Mouse (Mus musculus) midbrain, embryonic 13.5 days (tissue): ENCODE measurements around the gene Lrrtm3. TPM values are rescaled to one million over a fixed set of nuclear protein-coding genes. Genes with fewer than 3 reads are reported as not detected.
A peak's percentile ranks its signal among the peaks of the same experiment; 100 is the strongest.

Experiments
- ATAC-seq: fragments of 200-750 bp; cut with Nextera tagmentation; 2 replicates; pipeline ENCODE4 v1.8.0; 2017; ENCODE audit warnings: mild to moderate bottlenecking, moderate TSS enrichment, moderate library complexity
- H3K27ac ChIP-seq: fragments of 300-500 bp; sonication (generic); 2 replicates; pipeline ENCODE4 v1.5.1; 2015; ENCODE audit warnings: inconsistent platforms, mild to moderate bottlenecking, moderate library complexity
- H3K27me3 ChIP-seq: fragments of 300-500 bp; sonication (generic); 2 replicates; pipeline ENCODE4 v1.6.1; 2015; ENCODE audit warnings: mild to moderate bottlenecking, inconsistent platforms
- H3K36me3 ChIP-seq: fragments of 300-500 bp; sonication (generic); 2 replicates; pipeline ENCODE4 v1.6.1; 2015; ENCODE audit warnings: mild to moderate bottlenecking, inconsistent platforms
- H3K4me1 ChIP-seq: fragments of 300-500 bp; sonication (generic); replicated peaks from 2 replicates; pipeline ENCODE4 v1.6.1; 2015; ENCODE audit warnings: inconsistent platforms
- H3K4me2 ChIP-seq: fragments of 300-500 bp; sonication (generic); replicated peaks from 2 replicates; pipeline ENCODE4 v1.6.1; 2015; ENCODE audit warnings: moderate library complexity, mild to moderate bottlenecking, inconsistent platforms
- H3K4me3 ChIP-seq: fragments of 300-500 bp; sonication (generic); replicated peaks from 2 replicates; pipeline ENCODE4 v1.5.1; 2015; ENCODE audit warnings: mild to moderate bottlenecking, inconsistent platforms
- H3K9ac ChIP-seq: fragments of 300-500 bp; sonication (generic); replicated peaks from 2 replicates; pipeline ENCODE4 v1.6.1; 2015; ENCODE audit warnings: mild to moderate bottlenecking, inconsistent platforms
- H3K9me3 ChIP-seq: fragments of 300-500 bp; sonication (generic); 2 replicates; pipeline ENCODE4 v1.6.1; 2016; ENCODE audit warnings: mild to moderate bottlenecking, inconsistent platforms
- WGBS: fragments of 180-500 bp; shearing (Covaris S2); methylation state at CpG from one replicate; pipeline ENCODE4 v1.1.7; 2015; 5-methylcytosine and 5-hydroxymethylcytosine counted together
- polyA plus RNA-seq: library from polyadenylated mRNA; unstranded; fragments of >200 nt; fragmentation: Nextera tagmentation; extraction: Ambion mirVana; gene quantifications from 2 replicates; pipeline ENCODE4 v1.2.1, GENCODE M21; 2015

Lrrtm3 gene
- polyA plus RNA-seq, 1 experiment from 2014 or later: 17.3 TPM

DNA sequence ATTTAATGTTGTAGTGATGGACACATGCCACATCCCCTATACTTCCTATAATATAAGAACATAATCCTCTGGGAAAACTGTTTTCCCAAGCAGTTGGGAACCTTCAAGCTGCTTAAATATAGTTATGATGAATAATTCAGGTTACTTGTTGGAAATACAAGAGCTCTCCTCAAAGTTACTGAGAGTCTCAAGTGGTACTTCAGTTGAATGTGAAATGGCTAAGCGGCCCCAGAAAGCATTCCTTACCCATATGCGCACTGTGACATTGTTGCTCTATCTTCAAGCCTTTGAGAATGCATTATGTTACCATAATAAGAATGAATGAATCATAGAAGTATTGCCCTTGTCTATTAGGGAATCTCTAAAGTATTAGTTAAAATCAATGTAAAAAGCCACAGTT is 117.8 kb downstream of the Lrrtm3 start:
- ATAC-seq: no peak
- Histone ChIP-seq H3K27me3 (no peaks in the 10 kb centered on the region), H3K4me2 (no peak overlapping the region), H3K36me3 (no peaks in the 10 kb centered on the region), H3K9me3 (no peaks in the 10 kb centered on the region), H3K4me3 (no peak overlapping the region), H3K4me1 (peaks cover under 1% of the 10 kb centered on the region), H3K27ac (no peak overlapping the region), H3K9ac (no peak overlapping the region)
- 81% methylated on average over 2 of the region's 2 CpGs for WGBS

DNA sequence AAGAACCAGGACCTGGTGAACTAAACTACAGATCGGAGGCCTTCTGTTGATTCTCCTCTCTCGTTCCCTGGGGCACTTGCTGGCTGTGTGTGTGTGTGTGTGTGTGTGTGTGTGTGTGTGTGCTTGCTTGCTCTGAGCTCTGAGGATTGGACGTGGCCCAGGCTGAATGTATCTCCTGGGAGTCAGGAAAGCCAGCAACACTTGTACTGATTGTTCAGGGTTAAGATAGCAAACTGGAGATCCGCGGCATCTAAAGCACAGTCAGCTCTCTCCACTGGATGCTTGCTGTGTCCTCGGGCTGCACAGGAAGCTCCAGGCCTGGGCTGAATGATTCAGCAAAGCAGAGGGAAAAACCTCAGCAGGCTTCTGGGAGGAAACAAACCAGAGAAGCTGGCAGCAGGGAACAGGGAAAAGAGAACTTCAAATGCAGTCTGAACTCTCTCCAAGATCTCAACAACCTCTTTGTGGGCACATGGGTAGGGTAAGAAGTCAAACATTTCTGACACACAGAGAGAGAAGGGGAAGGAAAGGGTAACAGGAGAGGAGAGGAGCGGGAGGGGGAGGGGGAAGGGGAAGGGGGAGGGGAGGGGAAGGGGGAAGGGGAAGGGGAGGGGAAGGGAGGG is 135.7 kb downstream of the Lrrtm3 start:
- H3K27ac ChIP-seq: no peak overlapping the region
- 25% methylated on average over 6 of the region's 7 CpGs for WGBS
- 0 out of 2 replicates have a peak, but pooled peaks have one; percentile 34 for ATAC-seq

DNA sequence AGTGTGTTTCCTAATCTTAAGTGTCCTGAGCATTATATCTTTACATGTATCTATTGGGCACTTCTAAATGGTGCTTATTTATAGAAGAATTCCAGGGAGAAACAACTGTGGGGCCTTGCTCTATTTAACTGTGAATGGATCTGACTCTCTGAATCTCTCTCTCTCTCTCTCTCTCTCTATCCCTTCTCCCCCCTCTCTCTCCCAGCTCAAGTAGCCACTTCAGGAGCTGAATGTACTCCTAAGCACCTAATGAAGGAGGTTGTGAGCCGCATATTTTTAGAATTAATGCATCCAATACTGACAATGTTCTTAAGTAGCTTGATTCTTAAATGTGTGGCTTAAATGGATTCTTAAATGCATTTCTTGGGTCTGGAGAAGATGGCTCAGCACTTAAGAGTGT is 138.6 kb downstream of the Lrrtm3 start:
- H3K4me1 ChIP-seq: peaks cover 4% of the 10 kb centered on the region; the same call in 1 of the 2 replicates
- no peaks in the 10 kb centered on the region for H3K9me3 ChIP-seq
- H3K36me3 ChIP-seq: no peaks in the 10 kb centered on the region
- H3K4me2 ChIP-seq: no peak overlapping the region
- WGBS: 95% methylated on average over 1 of the region's 1 CpGs
- ATAC-seq: no peak
- no peak overlapping the region for H3K9ac ChIP-seq
- no peak overlapping the region for H3K27ac ChIP-seq
- no peaks in the 10 kb centered on the region for H3K27me3 ChIP-seq
- H3K4me3 ChIP-seq: no peak overlapping the region

More for the DNA sequence above, 135.7 kb downstream of the Lrrtm3 start:
- Histone ChIP-seq H3K4me1 (peaks cover 4% of the 10 kb centered on the region; the same call in 1 of the 2 replicates), H3K9ac (no peak overlapping the region), H3K27me3 (no peaks in the 10 kb centered on the region), H3K4me2 (no peak overlapping the region), H3K36me3 (no peaks in the 10 kb centered on the region), H3K9me3 (no peaks in the 10 kb centered on the region), H3K4me3 (no peak overlapping the region)

DNA sequence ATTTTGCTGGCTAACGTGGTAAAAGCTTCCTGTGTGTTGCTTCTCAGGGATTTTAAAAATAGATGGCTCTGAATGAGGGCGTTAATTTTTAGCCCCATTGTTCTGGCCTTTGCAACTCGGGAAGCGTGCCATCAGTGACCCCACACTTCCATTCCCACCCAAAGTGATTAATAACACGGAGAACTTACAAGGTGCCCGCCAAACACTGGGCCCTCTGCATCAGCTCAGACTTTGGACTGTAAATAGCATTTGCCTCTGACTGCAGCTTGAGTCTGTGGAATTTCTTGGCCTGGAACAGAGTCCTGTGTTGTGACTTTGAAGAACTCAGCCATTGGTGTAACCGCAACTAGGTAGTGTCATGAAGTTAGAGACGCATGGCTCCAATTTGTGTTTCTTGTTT is 139.2 kb downstream of the Lrrtm3 start:
- no peak for ATAC-seq
- Histone ChIP-seq H3K4me2 (no peak overlapping the region), H3K4me3 (no peak overlapping the region), H3K9ac (no peak overlapping the region), H3K27me3 (no peaks in the 10 kb centered on the region), H3K9me3 (no peaks in the 10 kb centered on the region), H3K27ac (no peak overlapping the region), H3K36me3 (no peaks in the 10 kb centered on the region), H3K4me1 (peaks cover 4% of the 10 kb centered on the region; the same call in 1 of the 2 replicates)
- 76% methylated on average over 8 of the region's 8 CpGs for WGBS

DNA sequence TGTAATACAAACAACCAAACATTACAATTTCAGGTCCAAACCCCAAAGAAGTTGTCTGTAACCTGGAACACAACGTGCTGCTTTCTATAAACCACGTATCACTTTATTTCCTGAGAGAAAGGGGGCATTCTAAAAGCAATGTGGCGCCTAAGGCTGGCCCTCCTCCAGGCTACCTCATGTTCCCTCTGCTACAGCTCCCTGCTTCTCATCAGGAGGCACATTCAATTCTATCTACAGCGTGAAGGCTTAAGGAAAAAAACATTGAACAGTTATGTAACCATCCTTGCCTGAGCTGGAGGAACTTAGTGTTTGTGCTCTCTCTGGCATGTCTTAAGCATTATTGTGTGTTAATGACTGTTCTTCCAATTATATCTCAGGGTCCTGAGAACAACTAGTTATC is 142.8 kb downstream of the Lrrtm3 start:
- WGBS: 59% methylated on average over 4 of the region's 4 CpGs
- Histone ChIP-seq H3K27me3 (no peaks in the 10 kb centered on the region), H3K4me3 (no peak overlapping the region), H3K27ac (no peak overlapping the region), H3K9ac (no peak overlapping the region), H3K4me1 (no peaks in the 10 kb centered on the region), H3K9me3 (no peaks in the 10 kb centered on the region), H3K4me2 (no peak overlapping the region), H3K36me3 (no peaks in the 10 kb centered on the region)
- ATAC-seq: no peak

DNA sequence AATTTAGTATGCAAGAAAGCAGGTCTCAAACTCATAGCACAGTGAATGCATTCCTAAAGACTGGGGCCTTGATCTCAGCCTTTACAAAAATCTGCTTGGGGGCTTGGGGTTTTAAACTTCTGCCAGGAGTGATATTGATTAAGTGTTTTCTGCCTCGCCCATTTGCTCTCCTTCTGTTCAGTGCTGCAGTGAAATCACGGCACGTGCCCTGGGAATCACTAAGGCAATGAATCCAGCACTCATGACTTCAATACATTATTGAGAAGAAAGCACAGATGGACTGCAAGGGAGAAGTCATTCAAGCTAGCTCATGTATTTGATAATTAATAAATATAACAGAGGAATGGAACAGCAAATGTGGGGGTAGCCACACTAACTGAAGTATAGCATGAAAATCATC is 144.5 kb downstream of the Lrrtm3 start:
- Histone ChIP-seq H3K4me1 (no peaks in the 10 kb centered on the region), H3K27me3 (no peaks in the 10 kb centered on the region), H3K4me3 (no peak overlapping the region), H3K36me3 (no peaks in the 10 kb centered on the region), H3K4me2 (no peak overlapping the region), H3K27ac (no peak overlapping the region), H3K9ac (no peak overlapping the region), H3K9me3 (no peaks in the 10 kb centered on the region)
- WGBS: 78% methylated on average over 3 of the region's 3 CpGs
- ATAC-seq: no peak

DNA sequence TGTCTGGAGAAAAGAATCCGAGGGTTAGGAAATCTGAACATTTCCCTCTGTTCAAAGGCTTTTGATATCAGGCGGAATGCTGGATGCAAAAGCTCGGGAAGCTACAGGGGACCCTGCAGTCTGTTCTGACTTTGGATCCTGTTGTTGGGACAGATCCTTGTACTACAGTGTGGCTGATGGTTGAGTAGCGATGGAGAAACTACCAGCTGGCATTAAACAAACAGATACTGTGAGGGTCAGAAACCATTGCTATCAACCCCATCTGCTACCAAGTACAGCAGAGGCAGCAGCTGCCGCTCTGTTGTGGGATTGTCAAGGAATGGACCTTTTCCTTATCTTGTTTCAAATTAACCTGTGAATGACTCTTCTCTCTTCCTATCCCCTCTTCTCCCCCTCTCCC is 156.1 kb downstream of the Lrrtm3 start:
- Histone ChIP-seq H3K27me3 (no peaks in the 10 kb centered on the region), H3K4me3 (no peak overlapping the region), H3K9ac (no peak overlapping the region), H3K4me2 (no peak overlapping the region), H3K27ac (no peak overlapping the region), H3K9me3 (no peaks in the 10 kb centered on the region), H3K36me3 (no peaks in the 10 kb centered on the region), H3K4me1 (no peaks in the 10 kb centered on the region)
- 68% methylated on average over 5 of the region's 5 CpGs for WGBS
- no peak for ATAC-seq

DNA sequence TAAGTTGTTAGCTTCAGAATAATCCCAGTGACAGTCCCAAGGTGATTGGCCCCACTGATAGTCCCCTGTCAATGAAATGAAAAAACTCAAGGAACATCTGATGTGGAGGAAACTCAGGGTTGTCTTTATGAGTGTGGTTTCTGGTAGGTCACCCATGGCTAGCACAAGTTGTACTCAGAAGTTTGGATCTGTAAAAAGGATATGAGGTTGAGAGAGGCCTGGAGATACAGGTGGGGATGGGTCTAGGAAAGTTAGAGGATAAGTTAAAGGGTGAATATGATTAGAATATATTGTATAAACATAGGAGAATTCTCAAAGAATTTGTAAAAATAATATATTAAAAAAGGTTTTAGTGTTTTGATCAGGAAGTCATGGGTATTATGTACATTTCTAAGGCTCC is 162.7 kb downstream of the Lrrtm3 start, which contains the start of gene Gm10118:
Gene Gm10118, minus strand, starts transcription at position 101 of the 400 bp plus-strand sequence.
- no peak within 1 kb of the TSS for H3K4me2 ChIP-seq

DNA sequence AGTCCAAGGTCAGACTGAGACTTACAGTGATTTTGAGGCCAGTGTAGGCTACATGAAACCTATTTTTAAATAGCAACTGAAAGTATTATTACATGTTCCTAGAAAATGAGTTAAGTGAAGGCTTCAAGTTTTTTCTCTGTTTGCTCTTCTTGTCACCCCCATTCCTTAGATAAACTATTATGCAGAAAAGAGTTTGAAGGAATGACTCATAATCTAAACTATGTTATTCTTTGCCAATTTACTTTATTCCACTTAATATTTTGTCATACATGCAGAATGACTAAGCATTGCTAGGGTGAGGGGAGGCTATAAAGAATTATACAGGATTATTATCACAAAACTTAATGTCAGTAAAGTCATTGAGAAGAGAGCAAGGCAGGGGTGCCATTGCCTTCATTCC is 181.2 kb downstream of the Lrrtm3 start:
- Histone ChIP-seq H3K4me3 (no peak overlapping the region), H3K4me2 (no peak overlapping the region), H3K9ac (no peak overlapping the region), H3K4me1 (no peaks in the 10 kb centered on the region), H3K9me3 (no peaks in the 10 kb centered on the region), H3K36me3 (no peaks in the 10 kb centered on the region), H3K27ac (no peak overlapping the region), H3K27me3 (no peaks in the 10 kb centered on the region)
- ATAC-seq: no peak

More for the DNA sequence above, 162.7 kb downstream of the Lrrtm3 start, which contains the start of gene Gm10118:
- no peak for ATAC-seq
- H3K9me3 ChIP-seq: no peaks in the 10 kb centered on the region
- no peak within 1 kb of the TSS for H3K27ac ChIP-seq
- H3K27me3 ChIP-seq: no peaks in the 10 kb centered on the region
- H3K4me1 ChIP-seq: no peaks in the 10 kb centered on the region
- no peaks in the 10 kb centered on the region for H3K36me3 ChIP-seq
- H3K9ac ChIP-seq: no peak within 1 kb of the TSS
- H3K4me3 ChIP-seq: no peak within 1 kb of the TSS

DNA sequence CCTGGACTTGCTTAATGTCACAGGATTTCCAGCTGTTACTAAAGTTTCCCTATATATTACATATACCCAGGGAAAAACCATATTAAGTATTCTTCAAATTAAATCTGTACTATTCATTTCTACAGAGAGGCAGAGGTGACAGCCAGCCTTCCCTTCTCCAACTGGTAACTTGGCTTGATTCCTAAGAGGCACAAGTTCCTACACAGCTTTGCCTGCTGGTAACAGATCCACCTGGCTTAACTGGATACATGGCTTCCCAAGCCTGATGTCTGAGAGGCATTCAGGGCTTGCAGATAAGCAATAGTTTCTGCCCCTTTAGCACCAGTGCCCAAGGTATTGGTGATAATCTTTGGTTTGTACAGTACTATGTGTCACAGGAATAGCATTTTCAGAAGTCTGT is 190.2 kb downstream of the Lrrtm3 start:
- ATAC-seq: no peak
- Histone ChIP-seq H3K9ac (no peak overlapping the region), H3K36me3 (no peaks in the 10 kb centered on the region), H3K27me3 (no peaks in the 10 kb centered on the region), H3K4me2 (no peak overlapping the region), H3K4me1 (no peaks in the 10 kb centered on the region), H3K9me3 (no peaks in the 10 kb centered on the region), H3K27ac (no peak overlapping the region), H3K4me3 (no peak overlapping the region)

DNA sequence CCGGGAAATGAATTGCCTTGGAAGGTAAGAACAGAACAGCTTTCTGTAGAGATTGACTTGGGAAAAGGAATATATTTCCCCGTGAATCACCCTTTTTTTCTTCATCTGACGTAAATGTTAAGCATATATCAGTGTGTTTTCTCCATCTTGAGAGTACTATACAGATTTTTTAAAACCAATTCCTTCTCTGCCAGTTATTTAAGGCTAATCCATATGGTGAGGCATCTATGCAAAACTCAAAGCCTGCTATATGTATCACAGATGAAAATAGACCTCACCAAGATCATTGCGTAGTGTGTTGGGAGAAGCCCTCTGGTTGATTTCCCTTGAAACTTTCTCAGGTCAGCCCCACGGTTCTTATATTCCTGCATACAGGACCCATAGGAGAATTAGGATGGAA is 195.5 kb downstream of the Lrrtm3 start:
- H3K4me2 ChIP-seq: no peak overlapping the region
- WGBS: 90% methylated on average over 5 of the region's 5 CpGs
- H3K27ac ChIP-seq: no peak overlapping the region
- no peaks in the 10 kb centered on the region for H3K36me3 ChIP-seq
- H3K27me3 ChIP-seq: no peaks in the 10 kb centered on the region
- no peak overlapping the region for H3K4me3 ChIP-seq
- H3K4me1 ChIP-seq: no peaks in the 10 kb centered on the region
- no peak overlapping the region for H3K9ac ChIP-seq
- no peaks in the 10 kb centered on the region for H3K9me3 ChIP-seq
- ATAC-seq: no peak

DNA sequence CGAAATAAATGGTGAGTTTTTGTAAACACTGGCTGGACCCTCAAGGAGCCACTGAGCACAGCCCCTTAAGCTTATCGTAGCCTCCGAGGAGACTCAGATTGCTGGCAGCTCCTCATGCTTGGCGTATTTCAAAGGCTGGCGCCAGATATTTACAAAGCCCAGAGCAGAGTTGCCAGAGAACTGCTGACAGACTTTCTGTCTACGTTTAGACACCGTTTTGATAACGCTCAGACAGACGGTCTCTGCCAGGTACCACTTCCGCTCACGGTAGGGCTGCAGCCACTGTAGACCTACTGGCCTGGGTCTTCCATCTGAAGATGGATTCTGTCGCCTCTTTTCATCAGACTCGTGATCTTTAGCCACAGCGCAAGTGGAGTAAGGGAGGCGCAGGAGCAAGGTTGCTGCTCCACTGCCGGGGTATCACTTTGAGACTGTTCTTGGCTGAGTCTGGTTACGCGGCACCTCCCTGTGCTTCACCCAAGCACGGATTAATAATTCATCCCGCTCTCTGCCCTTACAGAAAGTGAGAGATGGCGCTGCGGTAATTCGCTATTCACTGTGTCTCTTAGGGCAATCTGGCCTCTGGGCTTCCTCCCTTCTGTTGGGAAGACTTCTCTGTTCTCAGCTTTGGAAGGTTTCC is 203.5 kb downstream of the Lrrtm3 start:
- no peak overlapping the region for H3K4me2 ChIP-seq

DNA sequence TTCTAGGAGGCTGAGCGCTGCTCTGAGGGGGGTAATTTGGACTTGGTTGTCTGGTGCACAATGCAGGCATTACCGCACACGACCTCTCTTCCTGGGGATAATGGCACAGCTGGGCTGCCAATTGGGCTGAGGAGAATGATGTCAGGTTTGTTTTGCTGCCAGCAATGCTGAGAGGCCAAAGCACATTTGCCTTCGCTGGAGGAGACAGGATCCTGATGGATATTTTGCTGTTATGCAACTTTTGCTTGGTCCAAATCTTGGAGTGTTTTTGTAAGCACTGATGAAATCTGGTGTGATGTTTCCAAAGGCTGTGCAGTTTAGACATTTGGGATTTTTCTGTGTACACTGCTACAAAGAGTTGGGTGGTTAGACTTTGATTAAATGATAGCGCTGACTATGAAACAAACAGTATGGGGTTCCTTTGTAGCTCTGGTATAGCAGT is 209.6 kb downstream of the Lrrtm3 start:
- ATAC-seq: no peak

More for the DNA sequence above, 203.5 kb downstream of the Lrrtm3 start:
- Histone ChIP-seq H3K4me3 (no peak overlapping the region), H3K27ac (no peak overlapping the region), H3K9me3 (no peaks in the 10 kb centered on the region), H3K9ac (no peak overlapping the region), H3K36me3 (no peaks in the 10 kb centered on the region), H3K4me1 (no peaks in the 10 kb centered on the region), H3K27me3 (no peaks in the 10 kb centered on the region)
- no peak for ATAC-seq
- WGBS: 91% methylated on average over 23 of the region's 23 CpGs

More for the DNA sequence above, 209.6 kb downstream of the Lrrtm3 start:
- Histone ChIP-seq H3K36me3 (no peaks in the 10 kb centered on the region), H3K4me1 (no peaks in the 10 kb centered on the region), H3K27me3 (no peaks in the 10 kb centered on the region), H3K4me3 (no peak overlapping the region), H3K9ac (no peak overlapping the region), H3K9me3 (no peaks in the 10 kb centered on the region), H3K27ac (no peak overlapping the region), H3K4me2 (no peak overlapping the region)
- 73% methylated on average over 5 of the region's 5 CpGs for WGBS
